Mouse (Mus musculus) midbrain, embryonic 16.5 days (tissue): ENCODE measurements around the gene Zbtb20. TPM values are rescaled to one million over a fixed set of nuclear protein-coding genes. Genes with fewer than 3 reads are reported as not detected.

Experiments used
- ATAC-seq: fragments of 200-750 bp; cut with Nextera tagmentation; 2 replicates; pipeline ENCODE4 v1.8.0; 2017; ENCODE audit warnings: moderate TSS enrichment
- H3K27ac ChIP-seq: fragments of 300-500 bp; sonication (generic); 2 replicates; pipeline ENCODE4 v1.5.1; 2014; ENCODE audit warnings: mild to moderate bottlenecking, low read length, mixed read lengths
- H3K27me3 ChIP-seq: fragments of 300-500 bp; sonication (generic); 2 replicates; pipeline ENCODE4 v1.6.1; 2014; ENCODE audit warnings: low read depth, low read length, mixed read lengths; ENCODE audit not compliant: control insufficient read depth, insufficient read depth
- H3K36me3 ChIP-seq: fragments of 300-500 bp; sonication (generic); 2 replicates; pipeline ENCODE4 v1.6.1; 2014; ENCODE audit warnings: mild to moderate bottlenecking, low read length, moderate library complexity, mixed read lengths; ENCODE audit not compliant: control insufficient read depth, insufficient read depth
- H3K4me1 ChIP-seq: fragments of 300-500 bp; sonication (generic); 2 replicates; pipeline ENCODE4 v1.6.1; 2014; ENCODE audit warnings: mild to moderate bottlenecking, low read length, mixed read lengths; ENCODE audit not compliant: control insufficient read depth, insufficient read depth
- H3K4me2 ChIP-seq: fragments of 300-500 bp; sonication (generic); 2 replicates; pipeline ENCODE4 v1.6.1; 2014; ENCODE audit warnings: mild to moderate bottlenecking, low read length, mixed read lengths
- H3K4me3 ChIP-seq: fragments of 300-500 bp; sonication (generic); 2 replicates; pipeline ENCODE4 v1.5.1; 2014; ENCODE audit warnings: low read depth, mild to moderate bottlenecking, low read length, moderate library complexity, mixed read lengths
- H3K9ac ChIP-seq: fragments of 300-500 bp; sonication (generic); 2 replicates; pipeline ENCODE4 v1.6.1; 2014; ENCODE audit warnings: low read depth, low read length, mixed read lengths
- H3K9me3 ChIP-seq: fragments of 300-500 bp; sonication (generic); replicated peaks from 2 replicates; pipeline ENCODE4 v1.6.1; 2014; ENCODE audit warnings: mild to moderate bottlenecking, low read length, mixed read lengths; ENCODE audit not compliant: control insufficient read depth, poor library complexity, severe bottlenecking
- WGBS: fragments of 180-500 bp; shearing (Covaris S2); extraction: QIAGEN DNeasy Blood & Tissue Kit; methylation state at CpG from one replicate; pipeline ENCODE4 v1.1.7; 2014; 5-methylcytosine and 5-hydroxymethylcytosine counted together
- polyA plus RNA-seq: library from polyadenylated mRNA; unstranded; fragments of >200 nt; fragmentation: Nextera tagmentation; extraction: Ambion mirVana; gene quantifications from 2 replicates; pipeline ENCODE4 v1.2.1, GENCODE M21; 2015

Zbtb20 gene
- polyA plus RNA-seq, 1 experiment from 2014 or later: 60.7 TPM

GRCm38 (mm10) chr16:42900328-42900727, 24.6 kb downstream of the Zbtb20 start:
- 83% methylated on average over 1 of the region's 1 CpGs for WGBS
- no peak overlapping the region for H3K9ac ChIP-seq
- no peak for ATAC-seq
- H3K27ac ChIP-seq: no peak overlapping the region
- H3K4me2 ChIP-seq: no peak overlapping the region
- H3K36me3 ChIP-seq: no peaks in the 10 kb centered on the region
- no peak overlapping the region for H3K4me3 ChIP-seq
- no peaks in the 10 kb centered on the region for H3K27me3 ChIP-seq
- H3K9me3 ChIP-seq: no peaks in the 10 kb centered on the region
- H3K4me1 ChIP-seq: no peaks in the 10 kb centered on the region

GRCm38 (mm10) chr16:42907283-42907701, 31.6 kb downstream of the Zbtb20 start:
- H3K36me3 ChIP-seq: no peaks in the 10 kb centered on the region
- peaks cover 3% of the 10 kb centered on the region; the same call in 1 of the 2 replicates for H3K4me1 ChIP-seq
- no peaks in the 10 kb centered on the region for H3K27me3 ChIP-seq
- no peaks in the 10 kb centered on the region for H3K9me3 ChIP-seq
- peak overlapping the region; percentile 44 for H3K4me2 ChIP-seq
- peak overlapping the region; percentile 19 for H3K27ac ChIP-seq
- peak overlapping the region; percentile 5; the same call in 1 of the 2 replicates for H3K9ac ChIP-seq
- H3K4me3 ChIP-seq: peak overlapping the region; percentile 22
- ATAC-seq: peak; percentile 68
- WGBS: 24% methylated on average over 4 of the region's 4 CpGs

- Histone ChIP-seq H3K36me3 (no peaks in the 10 kb centered on the region), H3K9ac (no peak overlapping the region), H3K27me3 (no peaks in the 10 kb centered on the region), H3K9me3 (no peaks in the 10 kb centered on the region), H3K4me3 (no peak overlapping the region), H3K4me1 (peaks cover 3% of the 10 kb centered on the region; the same call in 1 of the 2 replicates), H3K4me2 (peak overlapping the region; percentile 32; the same call in 1 of the 2 replicates), H3K27ac (no peak overlapping the region)
- ATAC-seq: no peak
Measured at GRCm38 (mm10) chr16:42908381-42908780, 32.7 kb downstream of the Zbtb20 start.

- Histone ChIP-seq H3K9me3 (no peaks in the 10 kb centered on the region), H3K27me3 (no peaks in the 10 kb centered on the region), H3K36me3 (no peaks in the 10 kb centered on the region), H3K27ac (no peak overlapping the region), H3K4me1 (peaks cover 3% of the 10 kb centered on the region; the same call in 1 of the 2 replicates), H3K4me2 (peak overlapping the region; percentile 20; the same call in 1 of the 2 replicates), H3K9ac (no peak overlapping the region), H3K4me3 (no peak overlapping the region)
- 64% methylated on average over 5 of the region's 5 CpGs for WGBS
- no peak for ATAC-seq
Measured at GRCm38 (mm10) chr16:42908896-42909295, 33.2 kb downstream of the Zbtb20 start.

- no peaks in the 10 kb centered on the region for H3K36me3 ChIP-seq
- no peaks in the 10 kb centered on the region for H3K27me3 ChIP-seq
- H3K4me1 ChIP-seq: peaks cover 3% of the 10 kb centered on the region; the same call in 1 of the 2 replicates
- peak overlapping the region; percentile 23; the same call in 1 of the 2 replicates for H3K4me2 ChIP-seq
- H3K27ac ChIP-seq: no peak overlapping the region
- ATAC-seq: no peak
- no peak overlapping the region for H3K4me3 ChIP-seq
- WGBS: 20% methylated on average over 4 of the region's 4 CpGs
- no peak overlapping the region for H3K9ac ChIP-seq
- no peaks in the 10 kb centered on the region for H3K9me3 ChIP-seq
Measured at GRCm38 (mm10) chr16:42910016-42910415, 34.3 kb downstream of the Zbtb20 start.

- H3K27ac ChIP-seq: no peak overlapping the region
- peaks cover 3% of the 10 kb centered on the region; the same call in 1 of the 2 replicates for H3K4me1 ChIP-seq
- H3K36me3 ChIP-seq: no peaks in the 10 kb centered on the region
- no peak overlapping the region for H3K4me3 ChIP-seq
- H3K9me3 ChIP-seq: no peaks in the 10 kb centered on the region
- no peak overlapping the region for H3K4me2 ChIP-seq
- no peak for ATAC-seq
- no peak overlapping the region for H3K9ac ChIP-seq
- H3K27me3 ChIP-seq: no peaks in the 10 kb centered on the region
- 76% methylated on average over 3 of the region's 3 CpGs for whole genome bisulfite sequencing
Measured at GRCm38 (mm10) chr16:42910716-42911115, 35.0 kb downstream of the Zbtb20 start.

- peaks cover 3% of the 10 kb centered on the region; the same call in 1 of the 2 replicates for H3K4me1 ChIP-seq
- H3K4me2 ChIP-seq: no peak overlapping the region
- H3K36me3 ChIP-seq: no peaks in the 10 kb centered on the region
- no peak overlapping the region for H3K9ac ChIP-seq
- H3K4me3 ChIP-seq: no peak overlapping the region
- H3K27me3 ChIP-seq: no peaks in the 10 kb centered on the region
- no peaks in the 10 kb centered on the region for H3K9me3 ChIP-seq
- no peak for ATAC-seq
- no peak overlapping the region for H3K27ac ChIP-seq
- whole genome bisulfite sequencing: 91% methylated on average over 4 of the region's 4 CpGs
Measured at GRCm38 (mm10) chr16:42911326-42911725, 35.6 kb downstream of the Zbtb20 start.

GRCm38 (mm10) chr16:42911815-42912214, 36.1 kb downstream of the Zbtb20 start:
- Histone ChIP-seq H3K4me1 (peaks cover 3% of the 10 kb centered on the region; the same call in 1 of the 2 replicates), H3K9ac (no peak overlapping the region), H3K4me3 (no peak overlapping the region), H3K27me3 (no peaks in the 10 kb centered on the region), H3K36me3 (no peaks in the 10 kb centered on the region), H3K4me2 (no peak overlapping the region), H3K27ac (no peak overlapping the region), H3K9me3 (no peaks in the 10 kb centered on the region)
- no peak for ATAC-seq
- 70% methylated on average over 5 of the region's 5 CpGs for WGBS

GRCm38 (mm10) chr16:42913291-42913690, 37.6 kb downstream of the Zbtb20 start:
- ATAC-seq: no peak

More at GRCm38 (mm10) chr16:42913291-42913690, 37.6 kb downstream of the Zbtb20 start:
- peaks cover 3% of the 10 kb centered on the region; the same call in 1 of the 2 replicates for H3K4me1 ChIP-seq
- no peak overlapping the region for H3K27ac ChIP-seq
- H3K36me3 ChIP-seq: no peaks in the 10 kb centered on the region
- H3K4me2 ChIP-seq: no peak overlapping the region
- H3K27me3 ChIP-seq: no peaks in the 10 kb centered on the region
- H3K9me3 ChIP-seq: no peaks in the 10 kb centered on the region
- 58% methylated on average over 8 of the region's 8 CpGs for WGBS
- H3K4me3 ChIP-seq: no peak overlapping the region
- H3K9ac ChIP-seq: no peak overlapping the region
